In the genomic region with DNA sequence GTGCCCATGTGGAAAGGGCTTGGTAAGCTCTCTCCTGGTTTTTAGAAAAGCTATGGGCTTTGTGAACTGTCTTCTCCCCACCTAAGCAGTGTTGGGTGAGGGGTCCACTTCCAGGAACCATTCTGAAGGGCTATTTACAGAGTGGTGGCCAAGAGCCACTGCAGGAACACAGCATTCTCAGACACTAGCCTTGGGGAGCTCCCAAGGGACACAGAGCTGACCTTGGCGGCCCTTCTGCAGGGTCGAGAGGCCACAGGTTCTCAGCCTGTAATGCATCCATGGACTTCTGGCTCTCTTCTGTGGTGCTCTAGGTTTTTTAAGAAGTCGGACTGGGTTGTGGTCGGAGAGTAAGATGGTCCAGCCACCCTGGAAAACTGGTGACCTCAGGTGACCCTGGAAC, we compare ENCODE assay signal across 27 mouse cellular contexts. TPM values are rescaled to one million over a fixed set of nuclear protein-coding genes. Genes with fewer than 3 reads are reported as not detected.
DNase-seq lines count a peak whose midpoint lies in the region; ATAC-seq and TF ChIP-seq lines count a peak whose summit lies in the region.
"Had no signal": no experiment of that assay in that cellular context is flagged by ENCODE, and none has a peak within 500 bp of the region (broad histone marks: within the 10 kb centered on the region; RNA-seq: fewer than 3 reads in every experiment).

No protein-coding gene starts in this region.

- no peak overlapping the region for H3K4me3 ChIP-seq in heart, embryonic 13.5 days
- no peak overlapping the region for H3K4me3 ChIP-seq in liver, postnatal 0 days (ENCODE audit: low read depth, low read length)
- no peak overlapping the region for H3K4me3 ChIP-seq in limb, embryonic 15.5 days
- H3K4me3 ChIP-seq: heart, embryonic 15.5 days; hindbrain, embryonic 10.5 days; left cerebral cortex, adult 2 months; limb, embryonic 13.5 days; liver, embryonic 13.5 days; midbrain, embryonic 10.5 days; midbrain, embryonic 15.5 days; neural tube, embryonic 12.5 days had no signal

- no peaks in the 10 kb centered on the region for H3K9me3 ChIP-seq in heart, embryonic 13.5 days
- H3K9me3 ChIP-seq in liver, postnatal 0 days (ENCODE audit: low read length), result no peaks in the 10 kb centered on the region
- no peaks in the 10 kb centered on the region for H3K9me3 ChIP-seq in limb, embryonic 15.5 days
- H3K9me3 ChIP-seq: heart, embryonic 15.5 days; hindbrain, embryonic 10.5 days; limb, embryonic 13.5 days; liver, embryonic 13.5 days; midbrain, embryonic 10.5 days; midbrain, embryonic 15.5 days; neural tube, embryonic 12.5 days had no signal

- 88% methylated on average over 4 of the region's 4 CpGs for WGBS in heart, embryonic 13.5 days
- 80% methylated on average over 4 of the region's 4 CpGs for WGBS in liver, postnatal 0 days (ENCODE audit: insufficient replicate concordance)
- 82% methylated on average over 4 of the region's 4 CpGs for WGBS in limb, embryonic 15.5 days

- peaks cover 7% of the 10 kb centered on the region; the same call in 1 of the 2 replicates for H3K36me3 ChIP-seq in heart, embryonic 13.5 days
- H3K36me3 ChIP-seq in liver, postnatal 0 days (replicated peaks; ENCODE audit: insufficient read depth, low read length), result peaks cover 1% of the 10 kb centered on the region; the same call in 1 of the 2 replicates
- peaks cover 9% of the 10 kb centered on the region for H3K36me3 ChIP-seq in limb, embryonic 15.5 days
- H3K36me3 ChIP-seq: heart, embryonic 15.5 days; midbrain, embryonic 15.5 days had no signal

- no peak for TF ChIP-seq CTCF in liver, postnatal 0 days (IDR thresholded peaks at IDR 0.05; ENCODE audit: low read depth)

- H3K27ac ChIP-seq in heart, embryonic 13.5 days (replicated peaks), result peak overlapping the region; percentile 64; the same call in 1 of the 2 replicates
- H3K27ac ChIP-seq in liver, postnatal 0 days (ENCODE audit: low read depth), result peak overlapping the region; percentile 65; the same call in 1 of the 2 replicates
- peak overlapping the region; percentile 70; the same call in 1 of the 2 replicates for H3K27ac ChIP-seq in limb, embryonic 15.5 days
- H3K27ac ChIP-seq: hindbrain, embryonic 10.5 days; midbrain, embryonic 15.5 days; neural tube, embryonic 12.5 days had no signal

- H3K4me2 ChIP-seq in heart, embryonic 13.5 days, result no peak overlapping the region
- no peak overlapping the region for H3K4me2 ChIP-seq in liver, postnatal 0 days (ENCODE audit: low read depth, low read length)
- H3K4me2 ChIP-seq in limb, embryonic 15.5 days, result no peak overlapping the region
- H3K4me2 ChIP-seq: heart, embryonic 15.5 days; limb, embryonic 13.5 days; liver, embryonic 13.5 days; midbrain, embryonic 15.5 days; neural tube, embryonic 12.5 days had no signal

- no peak overlapping the region for H3K9ac ChIP-seq in heart, embryonic 13.5 days
- H3K9ac ChIP-seq in liver, postnatal 0 days (replicated peaks), result no peak overlapping the region
- no peak overlapping the region for H3K9ac ChIP-seq in limb, embryonic 15.5 days
- H3K9ac ChIP-seq: heart, embryonic 15.5 days; liver, embryonic 13.5 days; midbrain, embryonic 15.5 days; neural tube, embryonic 12.5 days had no signal

- no peak for ATAC-seq in heart, embryonic 13.5 days (ENCODE audit: extremely low read depth, insufficient number of reproducible peaks, low FRiP score, low TSS enrichment)
- no peak for ATAC-seq in liver, postnatal 0 days
- no peak for ATAC-seq in limb, embryonic 15.5 days (ENCODE audit: insufficient number of reproducible peaks, low FRiP score, low TSS enrichment, low read depth)
- ATAC-seq: activated CD4-positive, CD25-positive, alpha-beta regulatory T cell, adult 4 months; forebrain, embryonic 14.5 days; hindbrain, embryonic 16.5 days; midbrain, embryonic 15.5 days had no signal

- peaks cover 44% of the 10 kb centered on the region for H3K4me1 ChIP-seq in heart, embryonic 13.5 days
- H3K4me1 ChIP-seq in liver, postnatal 0 days (ENCODE audit: insufficient read depth), result peaks cover 17% of the 10 kb centered on the region
- peaks cover 47% of the 10 kb centered on the region for H3K4me1 ChIP-seq in limb, embryonic 15.5 days

- no peak for DNase-seq in heart, adult 9 months (ENCODE audit: low spot score in 2 of 2)
- DNase-seq in liver, postnatal 0 days, result no peak
- DNase-seq in liver, result no peak
- DNase-seq in testis, postnatal 14 days (ENCODE audit: low spot score), result peak; percentile 39
- no peak for DNase-seq in spleen, postnatal 14 days (ENCODE audit: low spot score in 2 of 2)
- DNase-seq in layer of hippocampus, adult 11-12 months (ENCODE audit: low spot score), result no peak
- DNase-seq: B cell, adult 2 months; cerebellum, adult 8-10 months; liver, embryonic 13.5 days; lung, adult 2 months; right cerebral cortex, adult 18-20 months had no signal

- peaks cover 54% of the 10 kb centered on the region for H3K27me3 ChIP-seq in heart, embryonic 13.5 days (replicated peaks)
- H3K27me3 ChIP-seq in liver, postnatal 0 days (ENCODE audit: insufficient read depth, low read length), result no peaks in the 10 kb centered on the region
- no peaks in the 10 kb centered on the region for H3K27me3 ChIP-seq in limb, embryonic 15.5 days
- H3K27me3 ChIP-seq: CH12.LX; limb, embryonic 13.5 days; liver, embryonic 13.5 days; midbrain, embryonic 15.5 days; neural tube, embryonic 12.5 days had no signal

- TF ChIP-seq EP300 in liver, postnatal 0 days (IDR thresholded peaks at IDR 0.05; ENCODE audit: low read depth), result no peak

RNA-seq across cellular contexts. Expression of a gene that starts 5.0 kb away (rescaled TPM):
- polyA plus RNA-seq in heart, embryonic 13.5 days (2015; fragmentation: Nextera tagmentation; extraction: Ambion mirVana), result 0.24 and 0.34 TPM in 2 replicates
- polyA plus RNA-seq in liver, postnatal 0 days (2015; fragmentation: Nextera tagmentation; extraction: Ambion mirVana), result 1.9 and 2.0 TPM in 2 replicates
- polyA plus RNA-seq in limb, embryonic 15.5 days (2015; fragmentation: Nextera tagmentation; extraction: Ambion mirVana), result 7.1 and 10.4 TPM in 2 replicates
- polyA plus RNA-seq: activated CD4-positive, CD25-positive, alpha-beta regulatory T cell, adult 4 months had no signal

RNA-seq across cellular contexts. Expression of a gene that starts 12.9 kb away (rescaled TPM):
- polyA plus RNA-seq in heart, embryonic 13.5 days (2015; fragmentation: Nextera tagmentation; extraction: Ambion mirVana), result 0.90 and 1.2 TPM in 2 replicates
- polyA plus RNA-seq in liver, postnatal 0 days (2015; fragmentation: Nextera tagmentation; extraction: Ambion mirVana), result 0.09 and 0.11 TPM in 2 replicates
- 5.7 and 7.3 TPM in 2 replicates for polyA plus RNA-seq in limb, embryonic 15.5 days (2015; fragmentation: Nextera tagmentation; extraction: Ambion mirVana)
- polyA plus RNA-seq: activated CD4-positive, CD25-positive, alpha-beta regulatory T cell, adult 4 months had no signal

RNA-seq across cellular contexts. Expression of a gene that starts 32.6 kb away (rescaled TPM):
- 7.0 and 8.8 TPM in 2 replicates for polyA plus RNA-seq in heart, embryonic 13.5 days (2015; fragmentation: Nextera tagmentation; extraction: Ambion mirVana)
- 14.5 and 14.7 TPM in 2 replicates for polyA plus RNA-seq in liver, postnatal 0 days (2015; fragmentation: Nextera tagmentation; extraction: Ambion mirVana)
- polyA plus RNA-seq in limb, embryonic 15.5 days (2015; fragmentation: Nextera tagmentation; extraction: Ambion mirVana), result 2.6 and 3.1 TPM in 2 replicates

RNA-seq across cellular contexts. Expression of a gene that starts 50.3 kb away (rescaled TPM):
- 21.4 and 22.4 TPM in 2 replicates for polyA plus RNA-seq in heart, embryonic 13.5 days (2015; fragmentation: Nextera tagmentation; extraction: Ambion mirVana)
- polyA plus RNA-seq in liver, postnatal 0 days (2015; fragmentation: Nextera tagmentation; extraction: Ambion mirVana), result 7.5 and 9.5 TPM in 2 replicates
- 30.8 and 35.6 TPM in 2 replicates for polyA plus RNA-seq in limb, embryonic 15.5 days (2015; fragmentation: Nextera tagmentation; extraction: Ambion mirVana)

RNA-seq across cellular contexts. Expression of a gene that starts 57.6 kb away (rescaled TPM):
- not detected in 2 replicates for polyA plus RNA-seq in heart, embryonic 13.5 days (2015; fragmentation: Nextera tagmentation; extraction: Ambion mirVana)
- polyA plus RNA-seq in liver, postnatal 0 days (2015; fragmentation: Nextera tagmentation; extraction: Ambion mirVana), result not detected in 2 replicates
- polyA plus RNA-seq in limb, embryonic 15.5 days (2015; fragmentation: Nextera tagmentation; extraction: Ambion mirVana), result 22.8 and 23.5 TPM in 2 replicates
- polyA plus RNA-seq: activated CD4-positive, CD25-positive, alpha-beta regulatory T cell, adult 4 months; adrenal gland, adult 2 months; forebrain, embryonic 14.5 days; heart, embryonic 15.5 days; hindbrain, embryonic 10.5 days; hindbrain, embryonic 16.5 days; kidney, adult 2 months; liver, embryonic 13.5 days; midbrain, embryonic 10.5 days; neural tube, embryonic 12.5 days; spleen, adult 2 months had no signal
